Mouse (Mus musculus): Measurements from ENCODE around the gene Cirbp.

GRCm38 (mm10) chr10:80155277-80155676 lies 10.5 kb upstream of the Cirbp start:
- no peak for TF ChIP-seq POLR2A (IDR thresholded peaks at IDR 0.05; ENCODE audit: low read depth, low read length)
- TF ChIP-seq CTCF (IDR thresholded peaks at IDR 0.05; ENCODE audit: borderline replicate concordance, insufficient read depth, low read length) = no peak
